In genomic region chr4:109676218-109677215, GRCm38 (mm10) we compare ENCODE assay signal across 8 mouse cellular contexts. TPM values are rescaled to one million over a fixed set of nuclear protein-coding genes. Genes with fewer than 3 reads are reported as not detected.
DNase-seq lines count a peak whose midpoint lies in the region; ATAC-seq lines count a peak whose summit lies in the region.

TSS of gene Faf1 (plus strand) at chr4:109676588.

- peak; percentile 98 for DNase-seq in Muller cell, postnatal 12 days (ENCODE audit: inconsistent ontology term)
- DNase-seq in cerebellum, adult 9-11 months, result peak; percentile 99
- DNase-seq in frontal cortex, adult 2 months (ENCODE audit: extremely low spot score in 1 of 2, low spot score in 1 of 2), result peak; percentile 92 to 97
- DNase-seq in hindbrain, embryonic 11.5 days (ENCODE audit: low spot score), result peak; percentile 98
- peak; percentile 97 to 98 for DNase-seq in layer of hippocampus, postnatal 14 days (ENCODE audit: low spot score in 2 of 2)
- peak; percentile 98 for DNase-seq in lung, postnatal 14 days
- peak; percentile 91 for DNase-seq in retina, adult 2 months (ENCODE audit: low read depth, low spot score)
- peak; percentile 97 to 99 for DNase-seq in thymus, postnatal 36 days

- H3K9me3 ChIP-seq in hindbrain, embryonic 11.5 days (ENCODE audit: control insufficient read depth, low read length), result no peaks in the 10 kb centered on the region

- WGBS in hindbrain, embryonic 11.5 days, result under 1% methylated on average over 87 of the region's 107 CpGs

- peak within 1 kb of the TSS; percentile 95 for H3K27ac ChIP-seq in hindbrain, embryonic 11.5 days (ENCODE audit: low read depth, low read length)

- peak within 1 kb of the TSS; percentile 56 for H3K4me2 ChIP-seq in hindbrain, embryonic 11.5 days (replicated peaks; ENCODE audit: low read depth, low read length)

- no peaks in the 10 kb centered on the region for H3K4me1 ChIP-seq in hindbrain, embryonic 11.5 days (replicated peaks; ENCODE audit: control insufficient read depth, insufficient read depth, low read length)

- peak within 1 kb of the TSS; percentile 83 for H3K4me3 ChIP-seq in hindbrain, embryonic 11.5 days (ENCODE audit: low read depth, low read length)

- H3K27me3 ChIP-seq in hindbrain, embryonic 11.5 days (ENCODE audit: control insufficient read depth, insufficient read depth, low read length), result no peaks in the 10 kb centered on the region

- H3K36me3 ChIP-seq in hindbrain, embryonic 11.5 days (ENCODE audit: control insufficient read depth, insufficient read depth, low read length), result no peaks in the 10 kb centered on the region

- ATAC-seq in hindbrain, embryonic 11.5 days (ENCODE audit: low FRiP score), result peak; percentile 97

- H3K9ac ChIP-seq in hindbrain, embryonic 11.5 days (ENCODE audit: low read depth, low read length), result peak within 1 kb of the TSS; percentile 66

RNA-seq across cellular contexts. Expression of gene Faf1, which starts in this region (rescaled TPM):
- polyA plus RNA-seq in frontal cortex, adult 2 months (2012; rRNA removed), result 16.2 and 21.4 TPM in 2 replicates
- 41.5 and 48.3 TPM in 2 replicates for polyA plus RNA-seq in hindbrain, embryonic 11.5 days (2014; fragmentation: Nextera tagmentation; extraction: Ambion mirVana)
- 10 to 100 TPM; 24.9 to 27.2 TPM for total RNA-seq in layer of hippocampus, postnatal 14 days (2021)

Comparison
In these comparisons a context has a peak if more than half of its experiments do, and no peak if none do; other contexts are left out.
1. Peak in every context shown above with its lines: DNase-seq, ATAC-seq, H3K4me3 ChIP-seq and H3K27ac ChIP-seq.